Mouse (Mus musculus) splenic B cell, adult 2 months (primary cell): Measurements from ENCODE around the gene Maff.
A peak's percentile ranks its signal among the peaks of the same experiment; 100 is the strongest.

Experiments used
- DNase-seq: peaks from one replicate; pipeline ENCODE4 v3.0.0-alpha.2; 2011; ENCODE audit warnings: low read depth, low spot score
- H3K27me3 ChIP-seq: 2 replicates; pipeline ENCODE4 v1.6.1; 2012; ENCODE audit warnings: mild to moderate bottlenecking, low read length, moderate library complexity, mixed read lengths; ENCODE audit not compliant: control insufficient read depth, poor library complexity, insufficient read depth, severe bottlenecking
- H3K36me3 ChIP-seq: 2 replicates; pipeline ENCODE4 v1.6.1; 2012; ENCODE audit warnings: mild to moderate bottlenecking, low read length, moderate library complexity, mixed read lengths; ENCODE audit not compliant: control insufficient read depth, poor library complexity, insufficient read depth, severe bottlenecking

The Maff gene

DNA sequence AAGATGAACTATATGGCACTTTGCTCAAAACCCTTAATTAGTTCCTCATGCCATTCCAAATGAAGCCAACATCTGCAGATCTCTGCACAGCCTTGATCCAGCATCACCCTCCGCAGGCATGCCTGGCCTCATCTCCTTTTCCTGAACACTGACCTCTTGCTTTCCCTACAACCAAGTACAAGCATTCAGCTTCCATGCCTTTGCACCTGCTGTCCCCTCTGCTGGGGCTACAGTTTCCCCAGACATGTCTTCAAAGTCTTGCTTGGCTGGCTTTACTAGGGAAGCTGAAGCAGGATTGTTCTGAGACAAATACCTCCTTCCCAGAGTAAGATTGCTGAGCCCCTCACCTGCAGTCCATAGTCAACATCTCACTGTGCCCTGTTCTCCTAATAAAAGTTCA lies 57.9 kb downstream of the Maff start:
- Histone ChIP-seq H3K27me3 (no peaks in the 10 kb centered on the region), H3K36me3 (no peaks in the 10 kb centered on the region)
- DNase-seq: no peak

DNA sequence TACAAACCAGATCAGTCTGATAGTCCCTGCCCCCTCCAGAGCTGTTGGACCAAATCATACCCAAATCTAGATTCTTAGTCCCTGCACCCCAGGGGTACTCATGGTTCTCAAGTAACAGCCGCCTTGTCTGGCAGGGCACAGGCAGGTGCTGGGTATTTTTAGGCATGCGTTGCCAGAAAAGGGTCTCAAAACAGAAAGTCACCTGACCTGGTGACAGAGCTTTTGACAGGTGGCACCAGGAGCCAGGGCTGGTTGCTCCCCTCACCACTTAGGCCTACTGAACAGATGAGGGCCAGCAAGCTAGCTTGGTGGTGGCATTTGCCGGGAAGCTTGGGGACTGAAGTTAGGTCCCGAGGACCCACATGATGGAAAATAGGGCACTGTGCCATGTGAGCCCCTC lies 60.1 kb downstream of the Maff start:
- no peaks in the 10 kb centered on the region for H3K36me3 ChIP-seq
- H3K27me3 ChIP-seq: no peaks in the 10 kb centered on the region
- DNase-seq: peak; percentile 16
